Mouse (Mus musculus): Measurements from ENCODE around the gene Tnni1. TPM values are rescaled to one million over a fixed set of nuclear protein-coding genes. Genes with fewer than 3 reads are reported as not detected.

The Tnni1 gene
- polyA plus RNA-seq (2015; fragmentation: Nextera tagmentation; extraction: Ambion mirVana), result 0.56 and 1.9 TPM in 2 replicates

- no peak within 1 kb of the TSS for H3K4me3 ChIP-seq
- no peak within 1 kb of the TSS for H3K9ac ChIP-seq
- WGBS, result 31% methylated on average over 22 of the region's 22 CpGs
- H3K36me3 ChIP-seq (replicated peaks), result no peaks in the 10 kb centered on the region
- no peak within 1 kb of the TSS for H3K4me2 ChIP-seq
- 0 out of 2 replicates have a peak, but pooled peaks have one; percentile 31 for ATAC-seq (replicated peaks)
- no peaks in the 10 kb centered on the region for H3K9me3 ChIP-seq
- H3K4me1 ChIP-seq, result peaks cover 4% of the 10 kb centered on the region; the same call in 1 of the 2 replicates
- H3K27ac ChIP-seq, result no peak within 1 kb of the TSS
- H3K27me3 ChIP-seq (replicated peaks), result no peaks in the 10 kb centered on the region
These were observed at the start of gene Tnni1 for GRCm38 (mm10) chr1:135778780-135779535. Gene Tnni1 (plus strand): TSS chr1:135779434.

- no peaks in the 10 kb centered on the region for H3K27me3 ChIP-seq (replicated peaks)
- H3K4me2 ChIP-seq, result peak overlapping the region; percentile 90
- H3K9ac ChIP-seq, result no peak overlapping the region
- no peaks in the 10 kb centered on the region for H3K36me3 ChIP-seq (replicated peaks)
- H3K4me3 ChIP-seq, result peak overlapping the region; percentile 48; the same call in 1 of the 2 replicates
- ATAC-seq (replicated peaks), result no peak
- H3K9me3 ChIP-seq, result no peaks in the 10 kb centered on the region
- no peak overlapping the region for H3K27ac ChIP-seq
- H3K4me1 ChIP-seq, result peaks cover 22% of the 10 kb centered on the region
- WGBS, result 28% methylated on average over 4 of the region's 4 CpGs
These were observed 49.4 kb upstream of the Tnni1 start for GRCm38 (mm10) chr1:135729821-135730220.

GRCm38 (mm10) chr1:135730296-135730695 lies 48.9 kb upstream of the Tnni1 start:
- H3K4me1 ChIP-seq, result peaks cover 23% of the 10 kb centered on the region
- no peak overlapping the region for H3K27ac ChIP-seq
- no peaks in the 10 kb centered on the region for H3K36me3 ChIP-seq (replicated peaks)
- H3K9ac ChIP-seq, result no peak overlapping the region
- WGBS, result 54% methylated on average over 3 of the region's 3 CpGs
- H3K9me3 ChIP-seq, result no peaks in the 10 kb centered on the region
- no peaks in the 10 kb centered on the region for H3K27me3 ChIP-seq (replicated peaks)
- H3K4me3 ChIP-seq, result no peak overlapping the region
- no peak for ATAC-seq (replicated peaks)
- H3K4me2 ChIP-seq, result no peak overlapping the region

GRCm38 (mm10) chr1:135731393-135731792 lies 47.8 kb upstream of the Tnni1 start:
- no peaks in the 10 kb centered on the region for H3K9me3 ChIP-seq
- no peak for ATAC-seq (replicated peaks)
- 80% methylated on average over 7 of the region's 7 CpGs for WGBS

GRCm38 (mm10) chr1:135731897-135732684 lies 47.1 kb upstream of the Tnni1 start:
- Histone ChIP-seq H3K36me3 (replicated peaks) (no peaks in the 10 kb centered on the region), H3K27ac (no peak overlapping the region), H3K27me3 (replicated peaks) (no peaks in the 10 kb centered on the region), H3K4me3 (no peak overlapping the region), H3K4me1 (peaks cover 23% of the 10 kb centered on the region), H3K9me3 (no peaks in the 10 kb centered on the region), H3K4me2 (no peak overlapping the region), H3K9ac (no peak overlapping the region)
- ATAC-seq (replicated peaks), result no peak
- 39% methylated on average over 11 of the region's 11 CpGs for WGBS

More at GRCm38 (mm10) chr1:135731393-135731792, 47.8 kb upstream of the Tnni1 start:
- Histone ChIP-seq H3K4me3 (no peak overlapping the region), H3K4me2 (no peak overlapping the region), H3K36me3 (replicated peaks) (no peaks in the 10 kb centered on the region), H3K27me3 (replicated peaks) (no peaks in the 10 kb centered on the region), H3K4me1 (peaks cover 23% of the 10 kb centered on the region), H3K27ac (no peak overlapping the region), H3K9ac (no peak overlapping the region)

- 29% methylated on average over 6 of the region's 7 CpGs for WGBS
- Histone ChIP-seq H3K9me3 (no peaks in the 10 kb centered on the region), H3K27me3 (replicated peaks) (no peaks in the 10 kb centered on the region), H3K9ac (no peak overlapping the region), H3K4me1 (peaks cover 13% of the 10 kb centered on the region), H3K4me3 (no peak overlapping the region), H3K36me3 (replicated peaks) (no peaks in the 10 kb centered on the region), H3K4me2 (no peak overlapping the region), H3K27ac (no peak overlapping the region)
- ATAC-seq (replicated peaks), result peak; percentile 74
These were observed 44.9 kb upstream of the Tnni1 start for GRCm38 (mm10) chr1:135734225-135734937.

- 40% methylated on average over 6 of the region's 6 CpGs for WGBS
- no peaks in the 10 kb centered on the region for H3K9me3 ChIP-seq
- H3K36me3 ChIP-seq (replicated peaks), result no peaks in the 10 kb centered on the region
- H3K27me3 ChIP-seq (replicated peaks), result no peaks in the 10 kb centered on the region
- H3K4me1 ChIP-seq, result 0 out of 2 replicates have a peak, but pooled peaks cover 13% of the 10 kb centered on the region
- no peak overlapping the region for H3K4me2 ChIP-seq
- H3K9ac ChIP-seq, result no peak overlapping the region
- no peak overlapping the region for H3K27ac ChIP-seq
- H3K4me3 ChIP-seq, result no peak overlapping the region
- ATAC-seq (replicated peaks), result no peak
These were observed 43.8 kb upstream of the Tnni1 start for GRCm38 (mm10) chr1:135735460-135735859.

GRCm38 (mm10) chr1:135744987-135745386 lies 34.2 kb upstream of the Tnni1 start:
- WGBS, result 92% methylated on average over 7 of the region's 7 CpGs
- no peak overlapping the region for H3K9ac ChIP-seq
- H3K27ac ChIP-seq, result no peak overlapping the region
- peaks cover 8% of the 10 kb centered on the region; the same call in 1 of the 2 replicates for H3K4me1 ChIP-seq
- no peak overlapping the region for H3K4me3 ChIP-seq
- no peaks in the 10 kb centered on the region for H3K27me3 ChIP-seq (replicated peaks)
- H3K36me3 ChIP-seq (replicated peaks), result no peaks in the 10 kb centered on the region
- H3K9me3 ChIP-seq, result no peaks in the 10 kb centered on the region
- ATAC-seq (replicated peaks), result no peak
- H3K4me2 ChIP-seq, result no peak overlapping the region

- no peaks in the 10 kb centered on the region for H3K27me3 ChIP-seq (replicated peaks)
- no peak overlapping the region for H3K4me3 ChIP-seq
- H3K27ac ChIP-seq, result no peak overlapping the region
- H3K9me3 ChIP-seq, result no peaks in the 10 kb centered on the region
- no peak for ATAC-seq (replicated peaks)
- no peaks in the 10 kb centered on the region for H3K36me3 ChIP-seq (replicated peaks)
- H3K4me1 ChIP-seq, result peaks cover 2% of the 10 kb centered on the region; the same call in 1 of the 2 replicates
- no peak overlapping the region for H3K4me2 ChIP-seq
- WGBS, result 93% methylated on average over 4 of the region's 4 CpGs
- H3K9ac ChIP-seq, result no peak overlapping the region
These were observed 33.0 kb upstream of the Tnni1 start for GRCm38 (mm10) chr1:135746248-135746647.

- H3K4me1 ChIP-seq, result no peaks in the 10 kb centered on the region
- no peak overlapping the region for H3K4me3 ChIP-seq
- no peak overlapping the region for H3K9ac ChIP-seq
- H3K9me3 ChIP-seq, result no peaks in the 10 kb centered on the region
- ATAC-seq (replicated peaks), result peak; percentile 98
- no peak overlapping the region for H3K27ac ChIP-seq
- H3K36me3 ChIP-seq (replicated peaks), result no peaks in the 10 kb centered on the region
- no peak overlapping the region for H3K4me2 ChIP-seq
- no peaks in the 10 kb centered on the region for H3K27me3 ChIP-seq (replicated peaks)
- WGBS, result 12% methylated on average over 10 of the region's 10 CpGs
These were observed 26.4 kb upstream of the Tnni1 start for GRCm38 (mm10) chr1:135752737-135753348.

- no peaks in the 10 kb centered on the region for H3K4me1 ChIP-seq
- H3K4me2 ChIP-seq, result no peak overlapping the region
- H3K36me3 ChIP-seq (replicated peaks), result no peaks in the 10 kb centered on the region
- H3K27me3 ChIP-seq (replicated peaks), result no peaks in the 10 kb centered on the region
- no peaks in the 10 kb centered on the region for H3K9me3 ChIP-seq
- H3K4me3 ChIP-seq, result no peak overlapping the region
- no peak for ATAC-seq (replicated peaks)
- no peak overlapping the region for H3K27ac ChIP-seq
- H3K9ac ChIP-seq, result no peak overlapping the region
- WGBS, result 74% methylated on average over 9 of the region's 9 CpGs
These were observed 23.9 kb upstream of the Tnni1 start for GRCm38 (mm10) chr1:135755287-135755686.

GRCm38 (mm10) chr1:135755913-135756312 lies 23.3 kb upstream of the Tnni1 start:
- H3K4me2 ChIP-seq, result no peak overlapping the region
- H3K9me3 ChIP-seq, result no peaks in the 10 kb centered on the region
- no peak overlapping the region for H3K27ac ChIP-seq
- WGBS, result 83% methylated on average over 3 of the region's 3 CpGs
- H3K36me3 ChIP-seq (replicated peaks), result no peaks in the 10 kb centered on the region
- no peak for ATAC-seq (replicated peaks)
- no peak overlapping the region for H3K4me3 ChIP-seq
- H3K4me1 ChIP-seq, result no peaks in the 10 kb centered on the region
- H3K27me3 ChIP-seq (replicated peaks), result no peaks in the 10 kb centered on the region
- H3K9ac ChIP-seq, result no peak overlapping the region

Measured in midbrain, embryonic 15.5 days (tissue).